Mouse (Mus musculus) hematopoietic stem cell, adult 5-6 weeks (primary cell): ENCODE results near the gene Ccdc47. TPM values are rescaled to one million over a fixed set of nuclear protein-coding genes. Genes with fewer than 3 reads are reported as not detected.

Experiments used
- ATAC-seq, 2 experiments: fragments of 125-278 bp in 1 of 2; replicated peaks in 1 of 2; 2 replicates each; pipeline ENCODE4 v1.8.0; 2016 to 2017; ENCODE audit warnings: inconsistent platforms in 2 of 2, mild to moderate bottlenecking in 2 of 2, moderate number of reproducible peaks in 2 of 2, low read depth in 1 of 2, moderate TSS enrichment in 1 of 2; ENCODE audit not compliant: low FRiP score in 2 of 2, poor library complexity in 2 of 2, severe bottlenecking in 2 of 2, insufficient read depth in 1 of 2, low TSS enrichment in 1 of 2
- total RNA-seq: library from RNA; stranded (forward); fragments of 172-1452, 232-1000 nt; gene quantifications from 2 replicates; pipeline ENCODE4 v1.2.3, GENCODE M21; 2017

Ccdc47 gene
- total RNA-seq, 1 experiment from 2014 or later = 253 TPM

DNA sequence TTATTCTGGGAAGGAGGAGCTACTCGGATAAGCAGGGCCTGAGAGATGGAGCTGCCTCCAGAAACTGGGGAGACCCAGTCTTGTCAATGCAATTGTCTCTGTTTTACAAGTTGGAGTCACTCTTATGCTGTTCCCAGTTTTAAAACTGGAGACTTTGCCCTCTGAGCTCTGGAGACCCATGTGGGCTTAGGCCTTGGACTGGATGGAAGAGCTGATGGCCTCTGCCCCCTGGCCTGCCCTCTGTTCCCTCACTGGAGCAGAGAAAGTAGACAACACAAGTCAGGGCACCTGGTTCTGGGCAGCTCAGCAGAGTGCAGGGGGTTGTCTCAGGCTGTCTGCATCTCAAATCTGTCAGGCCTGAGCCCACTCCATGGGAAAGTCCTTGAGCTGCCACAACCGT lies 61.4 kb downstream of the Ccdc47 start:
- ATAC-seq = no peak

GRCm38 (mm10) chr11:106154091-106154490 lies 62.1 kb downstream of the Ccdc47 start:
- ATAC-seq = no peak

DNA sequence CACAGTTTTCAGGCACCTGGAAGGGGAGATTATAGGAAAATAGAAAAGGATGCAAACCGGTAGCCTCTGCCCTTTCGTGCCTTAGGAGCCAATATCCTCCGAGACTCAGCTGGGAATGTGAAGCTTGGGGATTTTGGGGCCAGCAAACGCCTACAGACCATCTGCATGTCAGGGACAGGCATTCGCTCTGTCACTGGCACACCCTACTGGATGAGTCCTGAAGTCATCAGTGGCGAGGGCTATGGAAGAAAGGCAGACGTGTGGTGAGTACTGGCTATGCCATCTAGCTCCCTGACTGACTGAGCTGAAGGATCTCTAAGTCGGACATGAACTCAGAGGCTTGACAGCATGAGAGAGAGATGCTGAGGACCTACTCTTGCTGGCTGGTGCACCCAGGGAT lies 64.0 kb downstream of the Ccdc47 start:
- ATAC-seq = no peak

GRCm38 (mm10) chr11:106151219-106151618 lies 64.9 kb downstream of the Ccdc47 start:
- ATAC-seq = no peak

Other genes with a start within 250 kb of the Ccdc47 start
- 0.20 and 0.56 TPM in 2 replicates for gene Ace, start 248.4 kb downstream of the Ccdc47 start, total RNA-seq
- gene Ace3, start 221.7 kb downstream of the Ccdc47 start, total RNA-seq = not detected in 2 replicates
- 0.50 TPM in 1 of 2 replicates, not detected in the other for gene Kcnh6, start 208.2 kb downstream of the Ccdc47 start, total RNA-seq
- gene Dcaf7, start 179.5 kb downstream of the Ccdc47 start, total RNA-seq = 51.7 and 67.6 TPM in 2 replicates
- gene Taco1, start 150.3 kb downstream of the Ccdc47 start, total RNA-seq = 10.2 and 12.8 TPM in 2 replicates
- 37.0 and 42.3 TPM in 2 replicates for gene Map3k3, start 131.7 kb downstream of the Ccdc47 start, total RNA-seq
- gene Gm10840, start 55.5 kb downstream of the Ccdc47 start, total RNA-seq = 13.6 TPM in 1 of 2 replicates, not detected in the other
- 39.7 and 57.2 TPM in 2 replicates for gene Limd2, start 55.5 kb downstream of the Ccdc47 start, total RNA-seq
- 18.2 and 21.7 TPM in 2 replicates for gene Strada, start 14.2 kb downstream of the Ccdc47 start, total RNA-seq
- gene Ddx42, start 582 bp upstream of the Ccdc47 start, total RNA-seq = 106 and 108 TPM in 2 replicates
- gene Ftsj3, start 39.7 kb upstream of the Ccdc47 start, total RNA-seq = 124 and 147 TPM in 2 replicates
- 86.0 and 87.2 TPM in 2 replicates for gene Psmc5, start 39.8 kb upstream of the Ccdc47 start, total RNA-seq
- gene Smarcd2, start 56.6 kb upstream of the Ccdc47 start, total RNA-seq = 200 and 274 TPM in 2 replicates
- 3.6 and 4.0 TPM in 2 replicates for gene Tcam1, start 60.3 kb upstream of the Ccdc47 start, total RNA-seq
- not detected in 2 replicates for gene Gh, start 85.5 kb upstream of the Ccdc47 start, total RNA-seq
- 15.9 and 30.2 TPM in 2 replicates for gene Cd79b, start 98.4 kb upstream of the Ccdc47 start, total RNA-seq
- not detected in 2 replicates for gene Scn4a, start 136.9 kb upstream of the Ccdc47 start, total RNA-seq
- not detected in 2 replicates for gene Prr29, start 149.1 kb upstream of the Ccdc47 start, total RNA-seq
- gene Icam2, start 171.7 kb upstream of the Ccdc47 start, total RNA-seq = 49.3 and 87.8 TPM in 2 replicates